7 mouse cellular contexts compared by ENCODE assay signal in the genomic region with DNA sequence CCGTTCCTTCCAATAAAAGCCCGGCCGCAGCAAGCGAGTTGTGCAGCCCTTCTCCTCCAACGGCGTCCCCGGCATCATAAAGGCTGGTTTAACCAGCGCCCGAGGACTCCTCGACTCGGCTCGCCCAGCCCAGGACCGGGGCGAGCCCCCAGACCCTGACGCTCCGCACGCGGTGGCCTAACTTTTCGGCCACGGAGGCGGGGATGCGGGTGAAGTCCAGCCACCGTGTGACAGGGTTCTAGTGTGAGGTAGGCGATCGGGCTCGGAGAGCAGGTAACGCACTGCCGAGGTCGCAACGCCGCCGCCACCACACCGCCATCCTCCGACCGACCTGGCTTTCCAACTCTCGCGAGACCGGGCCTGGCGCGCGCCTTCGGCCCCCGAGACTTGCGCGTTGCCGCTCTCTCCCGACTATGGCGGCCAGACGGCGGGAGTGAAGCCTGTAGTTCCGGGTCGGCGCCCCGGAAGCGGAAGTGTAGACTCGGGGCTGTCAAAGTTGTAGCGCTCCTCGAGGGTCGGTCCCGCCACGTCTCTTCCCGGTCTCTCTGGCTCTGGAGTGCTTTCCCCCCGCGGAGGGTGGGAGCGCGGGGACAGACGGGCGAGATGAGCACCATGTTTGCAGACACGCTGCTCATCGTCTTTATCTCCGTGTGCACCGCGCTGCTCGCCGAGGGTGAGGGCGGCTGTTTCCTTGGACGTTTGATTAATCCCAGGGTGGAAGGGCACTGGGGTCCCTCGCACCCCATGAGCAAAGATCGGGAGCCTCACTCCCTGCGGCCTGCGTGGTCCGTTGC. TPM values are rescaled to one million over a fixed set of nuclear protein-coding genes. Genes with fewer than 3 reads are reported as not detected.
DNase-seq lines count a peak whose midpoint lies in the region; ATAC-seq lines count a peak whose summit lies in the region.

A gene (plus strand): TSS at position 118 of the 794 bp plus-strand sequence.

- WGBS in embryonic facial prominence, embryonic 10.5 days: under 1% methylated on average over 82 of the region's 82 CpGs
- WGBS in limb, embryonic 10.5 days: under 1% methylated on average over 82 of the region's 82 CpGs
- WGBS in midbrain, embryonic 13.5 days: under 1% methylated on average over 80 of the region's 82 CpGs

- DNase-seq in adrenal gland, postnatal 10 days: peak; percentile 99
- DNase-seq in embryonic facial prominence, embryonic 10.5 days (ENCODE audit: low spot score): peak; percentile 98
- peak; percentile 95 for DNase-seq in kidney, adult 11 months
- peak; percentile 99 for DNase-seq in limb, embryonic 10.5 days (ENCODE audit: low spot score)
- peak; percentile 97 for DNase-seq in spleen, adult 12 weeks (ENCODE audit: low spot score)

- H3K9ac ChIP-seq in midbrain, embryonic 13.5 days (replicated peaks): peak within 1 kb of the TSS; percentile 86

- peak within 1 kb of the TSS; percentile 81 for H3K4me2 ChIP-seq in midbrain, embryonic 13.5 days (replicated peaks)

- peaks cover 15% of the 10 kb centered on the region for H3K4me1 ChIP-seq in embryonic facial prominence, embryonic 10.5 days
- peaks cover 8% of the 10 kb centered on the region for H3K4me1 ChIP-seq in limb, embryonic 10.5 days
- H3K4me1 ChIP-seq in midbrain, embryonic 13.5 days (replicated peaks): peaks cover 11% of the 10 kb centered on the region

- H3K27ac ChIP-seq in embryonic facial prominence, embryonic 10.5 days (replicated peaks): peak within 1 kb of the TSS; percentile 98
- peak within 1 kb of the TSS; percentile 99 for H3K27ac ChIP-seq in limb, embryonic 10.5 days
- H3K27ac ChIP-seq in midbrain, embryonic 13.5 days: peak within 1 kb of the TSS; percentile 91

- peaks cover 21% of the 10 kb centered on the region for H3K36me3 ChIP-seq in embryonic facial prominence, embryonic 10.5 days (replicated peaks)
- H3K36me3 ChIP-seq in limb, embryonic 10.5 days: peaks cover 18% of the 10 kb centered on the region
- H3K36me3 ChIP-seq in midbrain, embryonic 13.5 days: 0 out of 2 replicates have a peak, but pooled peaks cover 3% of the 10 kb centered on the region

- ATAC-seq in granulocyte monocyte progenitor cell, adult 5-6 weeks (replicated peaks; ENCODE audit: poor library complexity, severe bottlenecking): peak; percentile 93
- ATAC-seq in midbrain, embryonic 13.5 days: peak; percentile 98

- peak within 1 kb of the TSS; percentile 78 for H3K4me3 ChIP-seq in embryonic facial prominence, embryonic 10.5 days
- peak within 1 kb of the TSS; percentile 88 for H3K4me3 ChIP-seq in limb, embryonic 10.5 days
- H3K4me3 ChIP-seq in midbrain, embryonic 13.5 days (replicated peaks): peak within 1 kb of the TSS; percentile 74

- H3K9me3 ChIP-seq in embryonic facial prominence, embryonic 10.5 days: no peaks in the 10 kb centered on the region
- no peaks in the 10 kb centered on the region for H3K9me3 ChIP-seq in limb, embryonic 10.5 days (replicated peaks)
- H3K9me3 ChIP-seq in midbrain, embryonic 13.5 days: no peaks in the 10 kb centered on the region

- H3K27me3 ChIP-seq in embryonic facial prominence, embryonic 10.5 days (replicated peaks; ENCODE audit: low read depth, poor library complexity, severe bottlenecking): no peaks in the 10 kb centered on the region
- H3K27me3 ChIP-seq in limb, embryonic 10.5 days (ENCODE audit: low read depth, poor library complexity, severe bottlenecking): 0 out of 2 replicates have a peak, but pooled peaks cover 2% of the 10 kb centered on the region
- no peaks in the 10 kb centered on the region for H3K27me3 ChIP-seq in midbrain, embryonic 13.5 days

RNA-seq across cellular contexts. Expression of the gene that starts here (rescaled TPM):
- 100 to 1,000 TPM; 107 to 109 TPM for total RNA-seq in adrenal gland, postnatal 10 days (2021)
- 65.4 and 65.7 TPM in 2 replicates for polyA plus RNA-seq in embryonic facial prominence, embryonic 10.5 days (2016; fragmentation: Nextera tagmentation; extraction: Ambion mirVana)
- 97.6 and 127 TPM in 2 replicates for total RNA-seq in granulocyte monocyte progenitor cell, adult 5-6 weeks (2014; fragmentation: Nextera tagmentation)
- 170 and 172 TPM in 2 replicates for total RNA-seq in granulocyte monocyte progenitor cell, adult 5-6 weeks (2017)
- 60.9 and 64.4 TPM in 2 replicates for polyA plus RNA-seq in limb, embryonic 10.5 days (2016; fragmentation: Nextera tagmentation; extraction: Ambion mirVana)
- 75.3 and 76.9 TPM in 2 replicates for polyA plus RNA-seq in midbrain, embryonic 13.5 days (2015; fragmentation: Nextera tagmentation; extraction: Ambion mirVana)

Comparison
In these comparisons a context has a peak if more than half of its experiments do, and no peak if none do; other contexts are left out.
1. Peak in every context shown above with its lines: DNase-seq, ATAC-seq, H3K4me3 ChIP-seq and H3K27ac ChIP-seq.